Mouse (Mus musculus) C2C12 (cell line): Measurements from ENCODE around the gene Olfr279.

Experiments
- CEBPB ChIP-seq: IDR thresholded peaks from one replicate; pipeline ENCODE4 v1.6.1; 2011; ENCODE audit warnings: low read depth, mild to moderate bottlenecking, control low read depth, moderate library complexity
- CTCF ChIP-seq: IDR thresholded peaks from one replicate; pipeline ENCODE4 v1.5.1; 2011; ENCODE audit not compliant: control insufficient read depth, insufficient read depth, insufficient read length
- FOSL1 ChIP-seq: IDR thresholded peaks from one replicate; pipeline ENCODE4 v1.8.0; 2011; ENCODE audit warnings: mild to moderate bottlenecking, low read length; ENCODE audit not compliant: poor library complexity, insufficient read depth, severe bottlenecking
- MAX ChIP-seq: IDR thresholded peaks from one replicate; pipeline ENCODE4 v1.6.1; 2011; ENCODE audit warnings: mild to moderate bottlenecking, control low read depth
- MYOD1 ChIP-seq: IDR thresholded peaks from one replicate; pipeline ENCODE4 v1.6.1; 2011; ENCODE audit warnings: low read depth; ENCODE audit not compliant: control insufficient read depth, insufficient read length
- MYOG ChIP-seq: IDR thresholded peaks from one replicate; pipeline ENCODE4 v1.6.1; 2011; ENCODE audit not compliant: control insufficient read depth, insufficient read length; ENCODE audit errors: extremely low read depth
- USF1 ChIP-seq: IDR thresholded peaks from one replicate; pipeline ENCODE4 v1.6.1; 2011; ENCODE audit warnings: low read depth, mild to moderate bottlenecking, control low read depth, moderate library complexity

DNA sequence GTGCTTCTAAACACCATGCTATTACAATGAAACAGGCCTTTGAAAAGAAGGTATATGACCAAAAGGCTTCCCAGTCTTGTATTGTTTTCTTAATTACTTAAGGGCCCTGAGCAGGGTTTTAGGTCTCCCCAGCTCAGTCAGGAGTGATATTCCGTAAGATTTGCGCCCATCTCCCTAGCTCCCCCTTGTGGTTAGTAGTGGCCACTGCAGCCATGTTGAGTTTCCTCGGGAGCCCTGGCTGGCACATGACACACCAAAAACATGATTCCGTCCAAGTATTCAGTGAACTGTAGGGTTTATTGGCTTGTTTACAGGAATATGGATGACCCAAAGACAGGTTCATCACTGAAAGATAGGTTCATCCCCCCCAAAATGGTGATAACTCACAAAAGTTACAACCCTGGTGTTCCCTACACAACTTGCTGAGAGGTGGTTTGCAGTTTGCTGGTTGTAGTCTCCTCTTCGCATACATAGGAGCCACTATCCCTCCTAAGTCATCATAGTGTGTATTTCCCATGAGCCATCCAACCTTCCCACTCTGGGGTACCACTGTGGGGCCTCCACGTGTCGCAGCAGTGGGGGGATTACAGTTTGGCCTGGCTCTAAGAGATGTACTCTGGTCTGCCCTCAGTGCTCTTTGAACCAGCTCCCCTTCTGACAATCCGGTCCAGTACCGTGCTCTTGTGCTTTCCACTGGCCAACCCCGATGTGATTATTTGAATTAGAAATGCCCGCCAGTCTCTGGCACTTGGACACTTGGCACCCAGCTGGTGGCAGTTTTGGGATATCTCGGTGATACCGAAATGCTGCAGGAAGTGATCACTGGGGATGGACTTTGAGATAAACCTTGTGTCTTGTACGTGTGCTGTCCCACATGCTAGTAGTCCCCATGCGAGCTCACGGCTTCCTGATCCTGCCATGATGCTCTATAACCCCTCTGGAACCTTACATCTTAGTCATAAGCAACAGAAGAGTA, 25.5 kb downstream of the Olfr279 start:
- TF ChIP-seq CTCF (peak; percentile 79), USF1 (peak; percentile 59), MYOG (no peak), MYOD1 (no peak), CEBPB (no peak), MAX (peak; percentile 54), FOSL1 (no peak)
